Mouse (Mus musculus) heart, embryonic 11.5 days (tissue): ENCODE measurements around the gene Fance. TPM values are rescaled to one million over a fixed set of nuclear protein-coding genes. Genes with fewer than 3 reads are reported as not detected.

Experiments
- ATAC-seq: fragments of 200-750 bp; cut with Nextera tagmentation; replicated peaks from 2 replicates; pipeline ENCODE4 v1.8.0; 2017; ENCODE audit warnings: moderate library complexity; ENCODE audit not compliant: insufficient number of reproducible peaks, low FRiP score, low TSS enrichment
- H3K27ac ChIP-seq: fragments of 300-500 bp; sonication (generic); 2 replicates; pipeline ENCODE4 v1.5.1; 2014; ENCODE audit warnings: mild to moderate bottlenecking, low read depth, low read length
- H3K27me3 ChIP-seq: fragments of 300-500 bp; sonication (generic); 2 replicates; pipeline ENCODE4 v1.6.1; 2014; ENCODE audit warnings: mild to moderate bottlenecking, low read length, mixed read lengths; ENCODE audit not compliant: control insufficient read depth, insufficient read depth
- H3K36me3 ChIP-seq: fragments of 300-500 bp; sonication (generic); 2 replicates; pipeline ENCODE4 v1.6.1; 2014; ENCODE audit warnings: mild to moderate bottlenecking, low read length, moderate library complexity, mixed read lengths; ENCODE audit not compliant: control insufficient read depth, insufficient read depth
- H3K4me1 ChIP-seq: fragments of 300-500 bp; sonication (generic); 2 replicates; pipeline ENCODE4 v1.6.1; 2014; ENCODE audit warnings: low read length; ENCODE audit not compliant: control insufficient read depth, insufficient read depth
- H3K4me2 ChIP-seq: fragments of 300-500 bp; sonication (generic); 2 replicates; pipeline ENCODE4 v1.6.1; 2014; ENCODE audit warnings: mild to moderate bottlenecking, moderate library complexity
- H3K4me3 ChIP-seq: fragments of 300-500 bp; sonication (generic); 2 replicates; pipeline ENCODE4 v1.5.1; 2014; ENCODE audit warnings: low read depth, low read length
- H3K9ac ChIP-seq: fragments of 300-500 bp; sonication (generic); 2 replicates; pipeline ENCODE4 v1.6.1; 2014; ENCODE audit warnings: mild to moderate bottlenecking, low read depth, low read length, moderate library complexity
- H3K9me3 ChIP-seq: fragments of 300-500 bp; sonication (generic); replicated peaks from 2 replicates; pipeline ENCODE4 v1.6.1; 2016; ENCODE audit warnings: low read length; ENCODE audit not compliant: control insufficient read depth
- WGBS: fragments of 180-500 bp; shearing (Covaris S2); extraction: QIAGEN DNeasy Blood & Tissue Kit; methylation state at CpG from one replicate; pipeline ENCODE4 v1.1.7; 2014; ENCODE audit not compliant: insufficient replicate concordance; 5-methylcytosine and 5-hydroxymethylcytosine counted together
- polyA plus RNA-seq: library from polyadenylated mRNA; unstranded; fragments of >200 nt; fragmentation: Nextera tagmentation; extraction: Ambion mirVana; gene quantifications from 2 replicates; pipeline ENCODE4 v1.2.1, GENCODE M21; 2014

Gene Fance
- 15.3 and 17.3 TPM in 2 replicates for polyA plus RNA-seq

- peak within 1 kb of the TSS; percentile 84 for H3K9ac ChIP-seq
- WGBS, result under 1% methylated on average over 64 of the region's 69 CpGs
- H3K36me3 ChIP-seq, result peaks cover 8% of the 10 kb centered on the region
- peak within 1 kb of the TSS; percentile 82 for H3K4me3 ChIP-seq
- ATAC-seq, result peak; percentile 93
- H3K4me1 ChIP-seq, result peaks cover 7% of the 10 kb centered on the region
- H3K9me3 ChIP-seq, result no peaks in the 10 kb centered on the region
- no peaks in the 10 kb centered on the region for H3K27me3 ChIP-seq
- peak within 1 kb of the TSS; percentile 89 for H3K4me2 ChIP-seq
- H3K27ac ChIP-seq, result peak within 1 kb of the TSS; percentile 88
Measured at GRCm38 (mm10) chr17:28313212-28313879, at the start of gene Fance. Gene Fance, plus strand, starts transcription at chr17:28313519.

- peaks cover 14% of the 10 kb centered on the region for H3K4me1 ChIP-seq
- ATAC-seq, result no peak
- 83% methylated on average over 5 of the region's 5 CpGs for WGBS
Measured at GRCm38 (mm10) chr17:28267251-28267650, 46.1 kb upstream of the Fance start.

GRCm38 (mm10) chr17:28270165-28270564 lies 43.2 kb upstream of the Fance start:
- Histone ChIP-seq H3K4me2 (no peak overlapping the region), H3K27me3 (no peaks in the 10 kb centered on the region), H3K4me3 (no peak overlapping the region), H3K9ac (no peak overlapping the region), H3K27ac (no peak overlapping the region), H3K9me3 (no peaks in the 10 kb centered on the region), H3K36me3 (no peaks in the 10 kb centered on the region), H3K4me1 (peaks cover 20% of the 10 kb centered on the region)
- WGBS, result 56% methylated on average over 13 of the region's 13 CpGs
- no peak for ATAC-seq

More at GRCm38 (mm10) chr17:28267251-28267650, 46.1 kb upstream of the Fance start:
- Histone ChIP-seq H3K4me2 (no peak overlapping the region), H3K27me3 (no peaks in the 10 kb centered on the region), H3K9me3 (no peaks in the 10 kb centered on the region), H3K9ac (no peak overlapping the region), H3K36me3 (no peaks in the 10 kb centered on the region), H3K4me3 (no peak overlapping the region), H3K27ac (no peak overlapping the region)

- Histone ChIP-seq H3K9ac (no peak overlapping the region), H3K4me3 (no peak overlapping the region)
- ATAC-seq, result no peak
Measured at GRCm38 (mm10) chr17:28271537-28272266, 41.6 kb upstream of the Fance start.

GRCm38 (mm10) chr17:28272281-28272680 lies 41.0 kb upstream of the Fance start:
- WGBS, result 79% methylated on average over 9 of the region's 9 CpGs
- H3K27ac ChIP-seq, result no peak overlapping the region

More at GRCm38 (mm10) chr17:28271537-28272266, 41.6 kb upstream of the Fance start:
- H3K27me3 ChIP-seq, result no peaks in the 10 kb centered on the region
- no peaks in the 10 kb centered on the region for H3K36me3 ChIP-seq
- H3K4me2 ChIP-seq, result no peak overlapping the region
- H3K27ac ChIP-seq, result no peak overlapping the region
- H3K9me3 ChIP-seq, result no peaks in the 10 kb centered on the region
- H3K4me1 ChIP-seq, result peaks cover 17% of the 10 kb centered on the region
- 78% methylated on average over 12 of the region's 12 CpGs for WGBS

GRCm38 (mm10) chr17:28272837-28273236 lies 40.5 kb upstream of the Fance start:
- H3K9ac ChIP-seq, result no peak overlapping the region
- H3K4me2 ChIP-seq, result no peak overlapping the region
- 36% methylated on average over 6 of the region's 6 CpGs for WGBS
- H3K36me3 ChIP-seq, result no peaks in the 10 kb centered on the region
- H3K27me3 ChIP-seq, result no peaks in the 10 kb centered on the region
- H3K4me3 ChIP-seq, result no peak overlapping the region
- H3K4me1 ChIP-seq, result peaks cover 17% of the 10 kb centered on the region
- no peaks in the 10 kb centered on the region for H3K9me3 ChIP-seq
- no peak overlapping the region for H3K27ac ChIP-seq
- ATAC-seq, result no peak

More at GRCm38 (mm10) chr17:28272281-28272680, 41.0 kb upstream of the Fance start:
- H3K4me3 ChIP-seq, result no peak overlapping the region
- no peak overlapping the region for H3K4me2 ChIP-seq
- no peak for ATAC-seq
- H3K36me3 ChIP-seq, result no peaks in the 10 kb centered on the region
- no peaks in the 10 kb centered on the region for H3K27me3 ChIP-seq
- H3K4me1 ChIP-seq, result peaks cover 17% of the 10 kb centered on the region
- no peaks in the 10 kb centered on the region for H3K9me3 ChIP-seq
- no peak overlapping the region for H3K9ac ChIP-seq

- no peak for ATAC-seq
- Histone ChIP-seq H3K4me1 (peaks cover 25% of the 10 kb centered on the region), H3K36me3 (no peaks in the 10 kb centered on the region), H3K9ac (no peak overlapping the region), H3K4me2 (no peak overlapping the region), H3K4me3 (no peak overlapping the region), H3K9me3 (no peaks in the 10 kb centered on the region), H3K27me3 (no peaks in the 10 kb centered on the region), H3K27ac (no peak overlapping the region)
- 68% methylated on average over 3 of the region's 3 CpGs for WGBS
Measured at GRCm38 (mm10) chr17:28274739-28275138, 38.6 kb upstream of the Fance start.

- Histone ChIP-seq H3K4me1 (peaks cover 35% of the 10 kb centered on the region), H3K36me3 (no peaks in the 10 kb centered on the region), H3K4me2 (no peak overlapping the region), H3K9ac (no peak overlapping the region), H3K4me3 (no peak overlapping the region), H3K27me3 (no peaks in the 10 kb centered on the region), H3K27ac (no peak overlapping the region), H3K9me3 (no peaks in the 10 kb centered on the region)
- WGBS, result 83% methylated on average over 14 of the region's 14 CpGs
- no peak for ATAC-seq
Measured at GRCm38 (mm10) chr17:28277226-28277625, 36.1 kb upstream of the Fance start.
